Mouse (Mus musculus) heart, embryonic 12.5 days (tissue): ENCODE measurements at regions not wholly inside any gene's neighbourhood (a gene's known extent, or its start where the extent isn't known, plus 50 kb on each side); places are given as distances from the start of the nearest gene placed in this dataset.

ENCODE experiments used
- ATAC-seq: fragments of 200-750 bp; cut with Nextera tagmentation; 2 replicates; pipeline ENCODE4 v1.8.0; 2017; ENCODE audit warnings: moderate TSS enrichment, moderate library complexity; ENCODE audit not compliant: insufficient number of reproducible peaks, low FRiP score
- H3K27ac ChIP-seq: fragments of 300-500 bp; sonication (generic); 2 replicates; pipeline ENCODE4 v1.5.1; 2016; ENCODE audit warnings: mild to moderate bottlenecking, moderate library complexity; ENCODE audit not compliant: poor library complexity, severe bottlenecking
- H3K27me3 ChIP-seq: fragments of 300-500 bp; sonication (generic); replicated peaks from 2 replicates; pipeline ENCODE4 v1.6.1; 2016; ENCODE audit warnings: mild to moderate bottlenecking, moderate library complexity
- H3K36me3 ChIP-seq: fragments of 300-500 bp; sonication (generic); 2 replicates; pipeline ENCODE4 v1.6.1; 2016; ENCODE audit warnings: mild to moderate bottlenecking, moderate library complexity
- H3K4me1 ChIP-seq: fragments of 300-500 bp; sonication (generic); replicated peaks from 2 replicates; pipeline ENCODE4 v1.6.1; 2016; ENCODE audit warnings: mild to moderate bottlenecking
- H3K4me2 ChIP-seq: fragments of 300-500 bp; sonication (generic); 2 replicates; pipeline ENCODE4 v1.6.1; 2016; ENCODE audit warnings: mild to moderate bottlenecking, moderate library complexity
- H3K4me3 ChIP-seq: fragments of 300-500 bp; sonication (generic); 2 replicates; pipeline ENCODE4 v1.5.1; 2016; ENCODE audit warnings: mild to moderate bottlenecking
- H3K9ac ChIP-seq: fragments of 300-500 bp; sonication (generic); 2 replicates; pipeline ENCODE4 v1.6.1; 2016; ENCODE audit warnings: mild to moderate bottlenecking, moderate library complexity
- H3K9me3 ChIP-seq: fragments of 300-500 bp; sonication (generic); replicated peaks from 2 replicates; pipeline ENCODE4 v1.6.1; 2016; ENCODE audit warnings: mild to moderate bottlenecking, moderate library complexity
- WGBS: fragments of 180-500 bp; shearing (Covaris S2); methylation state at CpG from one replicate; pipeline ENCODE4 v1.1.7; 2016; 5-methylcytosine and 5-hydroxymethylcytosine counted together

GRCm38 (mm10) chr16:87225595-87225994 is 128.4 kb upstream of the N6amt1 start:
- H3K4me2 ChIP-seq, result no peak overlapping the region
- H3K36me3 ChIP-seq, result no peaks in the 10 kb centered on the region
- WGBS, result 82% methylated on average over 10 of the region's 10 CpGs
- H3K27me3 ChIP-seq, result no peaks in the 10 kb centered on the region
- H3K27ac ChIP-seq, result no peak overlapping the region
- peaks cover 8% of the 10 kb centered on the region for H3K4me1 ChIP-seq
- no peak for ATAC-seq
- H3K4me3 ChIP-seq, result no peak overlapping the region
- H3K9ac ChIP-seq, result no peak overlapping the region
- peaks cover 6% of the 10 kb centered on the region for H3K9me3 ChIP-seq

GRCm38 (mm10) chr16:87225085-87225484 is 128.9 kb upstream of the N6amt1 start:
- no peaks in the 10 kb centered on the region for H3K36me3 ChIP-seq
- no peak overlapping the region for H3K4me3 ChIP-seq
- H3K27me3 ChIP-seq, result no peaks in the 10 kb centered on the region
- peaks cover 13% of the 10 kb centered on the region for H3K4me1 ChIP-seq
- H3K4me2 ChIP-seq, result no peak overlapping the region
- no peak overlapping the region for H3K27ac ChIP-seq
- H3K9ac ChIP-seq, result no peak overlapping the region
- H3K9me3 ChIP-seq, result peaks cover 6% of the 10 kb centered on the region
- 79% methylated on average over 8 of the region's 8 CpGs for WGBS
- ATAC-seq, result no peak

GRCm38 (mm10) chr16:87224024-87224423 is 130.0 kb upstream of the N6amt1 start:
- Histone ChIP-seq H3K36me3 (no peaks in the 10 kb centered on the region), H3K27ac (no peak overlapping the region), H3K4me3 (no peak overlapping the region), H3K4me1 (peaks cover 17% of the 10 kb centered on the region), H3K9ac (no peak overlapping the region), H3K9me3 (peaks cover 6% of the 10 kb centered on the region), H3K27me3 (no peaks in the 10 kb centered on the region), H3K4me2 (no peak overlapping the region)
- ATAC-seq, result no peak
- 40% methylated on average over 7 of the region's 7 CpGs for WGBS

GRCm38 (mm10) chr16:87220611-87221010 is 133.4 kb upstream of the N6amt1 start:
- Histone ChIP-seq H3K4me2 (no peak overlapping the region), H3K36me3 (no peaks in the 10 kb centered on the region), H3K4me1 (peaks cover 17% of the 10 kb centered on the region), H3K27me3 (no peaks in the 10 kb centered on the region), H3K9ac (no peak overlapping the region), H3K9me3 (no peaks in the 10 kb centered on the region), H3K4me3 (no peak overlapping the region), H3K27ac (no peak overlapping the region)
- ATAC-seq, result no peak
- 77% methylated on average over 5 of the region's 5 CpGs for WGBS

GRCm38 (mm10) chr16:87220201-87220600 is 133.8 kb upstream of the N6amt1 start:
- H3K9me3 ChIP-seq, result no peaks in the 10 kb centered on the region
- no peak overlapping the region for H3K27ac ChIP-seq
- H3K4me3 ChIP-seq, result no peak overlapping the region
- no peaks in the 10 kb centered on the region for H3K36me3 ChIP-seq
- WGBS, result 21% methylated on average over 4 of the region's 4 CpGs
- H3K4me1 ChIP-seq, result peaks cover 17% of the 10 kb centered on the region
- no peaks in the 10 kb centered on the region for H3K27me3 ChIP-seq
- H3K9ac ChIP-seq, result no peak overlapping the region
- H3K4me2 ChIP-seq, result no peak overlapping the region
- no peak for ATAC-seq

GRCm38 (mm10) chr16:87207875-87208274 is 146.1 kb upstream of the N6amt1 start:
- ATAC-seq, result no peak
- Histone ChIP-seq H3K36me3 (no peaks in the 10 kb centered on the region), H3K9me3 (no peaks in the 10 kb centered on the region), H3K4me1 (no peaks in the 10 kb centered on the region), H3K4me2 (no peak overlapping the region), H3K27me3 (no peaks in the 10 kb centered on the region), H3K9ac (no peak overlapping the region), H3K4me3 (no peak overlapping the region), H3K27ac (no peak overlapping the region)
- WGBS, result 45% methylated on average over 1 of the region's 1 CpGs

GRCm38 (mm10) chr16:87190471-87190870 is 163.5 kb upstream of the N6amt1 start:
- H3K4me3 ChIP-seq, result no peak overlapping the region
- ATAC-seq, result no peak
- H3K4me2 ChIP-seq, result no peak overlapping the region
- H3K27ac ChIP-seq, result no peak overlapping the region
- no peaks in the 10 kb centered on the region for H3K36me3 ChIP-seq
- no peaks in the 10 kb centered on the region for H3K4me1 ChIP-seq
- H3K27me3 ChIP-seq, result no peaks in the 10 kb centered on the region
- H3K9ac ChIP-seq, result no peak overlapping the region
- 85% methylated on average over 4 of the region's 4 CpGs for WGBS
- no peaks in the 10 kb centered on the region for H3K9me3 ChIP-seq

GRCm38 (mm10) chr16:87188737-87189136 is 165.2 kb upstream of the N6amt1 start:
- Histone ChIP-seq H3K36me3 (no peaks in the 10 kb centered on the region), H3K27me3 (no peaks in the 10 kb centered on the region), H3K9ac (no peak overlapping the region), H3K4me3 (no peak overlapping the region), H3K4me2 (no peak overlapping the region), H3K4me1 (no peaks in the 10 kb centered on the region), H3K27ac (no peak overlapping the region), H3K9me3 (no peaks in the 10 kb centered on the region)
- ATAC-seq, result no peak
- WGBS, result 72% methylated on average over 2 of the region's 2 CpGs

GRCm38 (mm10) chr16:87172395-87172794 is 181.6 kb upstream of the N6amt1 start:
- Histone ChIP-seq H3K4me2 (no peak overlapping the region), H3K4me1 (no peaks in the 10 kb centered on the region), H3K36me3 (no peaks in the 10 kb centered on the region), H3K4me3 (no peak overlapping the region), H3K27me3 (no peaks in the 10 kb centered on the region), H3K27ac (no peak overlapping the region), H3K9ac (no peak overlapping the region), H3K9me3 (no peaks in the 10 kb centered on the region)
- WGBS, result 82% methylated on average over 4 of the region's 4 CpGs
- ATAC-seq, result no peak

- Histone ChIP-seq H3K9me3 (0 out of 2 replicates have a peak, but pooled peaks cover 6% of the 10 kb centered on the region), H3K27me3 (no peaks in the 10 kb centered on the region), H3K9ac (no peak overlapping the region), H3K27ac (no peak overlapping the region), H3K4me1 (no peaks in the 10 kb centered on the region), H3K4me3 (no peak overlapping the region), H3K36me3 (no peaks in the 10 kb centered on the region), H3K4me2 (no peak overlapping the region)
- ATAC-seq, result no peak
- 85% methylated on average over 2 of the region's 2 CpGs for WGBS
Measured at GRCm38 (mm10) chr16:87139301-87139700, 214.7 kb upstream of the N6amt1 start.

- no peak for ATAC-seq
- no peaks in the 10 kb centered on the region for H3K36me3 ChIP-seq
- H3K27ac ChIP-seq, result no peak overlapping the region
- H3K4me2 ChIP-seq, result no peak overlapping the region
- 0 out of 2 replicates have a peak, but pooled peaks cover 6% of the 10 kb centered on the region for H3K9me3 ChIP-seq
- H3K4me1 ChIP-seq, result peaks cover 5% of the 10 kb centered on the region; the same call in 1 of the 2 replicates
- H3K9ac ChIP-seq, result no peak overlapping the region
- WGBS, result 81% methylated on average over 1 of the region's 1 CpGs
- no peak overlapping the region for H3K4me3 ChIP-seq
- H3K27me3 ChIP-seq, result no peaks in the 10 kb centered on the region
Measured at GRCm38 (mm10) chr16:87136503-87136902, 217.5 kb upstream of the N6amt1 start.

- H3K4me3 ChIP-seq, result no peak overlapping the region
- ATAC-seq, result no peak
Measured at GRCm38 (mm10) chr16:87134452-87134851, 219.5 kb upstream of the N6amt1 start.

More at GRCm38 (mm10) chr16:87134452-87134851, 219.5 kb upstream of the N6amt1 start:
- Histone ChIP-seq H3K9me3 (no peaks in the 10 kb centered on the region), H3K36me3 (no peaks in the 10 kb centered on the region), H3K27ac (no peak overlapping the region), H3K4me1 (peaks cover 5% of the 10 kb centered on the region; the same call in 1 of the 2 replicates), H3K27me3 (no peaks in the 10 kb centered on the region), H3K4me2 (no peak overlapping the region), H3K9ac (no peak overlapping the region)
